Mouse (Mus musculus): ENCODE measurements around the gene Fam131b.

Fam131b gene

GRCm38 (mm10) chr6:42324482-42325267 lies at the start of gene Fam131b:
Fam131b (minus strand) TSS chr6:42324643.
- peak; percentile 51 for DNase-seq (ENCODE audit: low spot score)

- DNase-seq (ENCODE audit: low spot score): peak; percentile 41
These were observed 49.4 kb upstream of the Fam131b start for GRCm38 (mm10) chr6:42373669-42374430.

- peak; percentile 79 for DNase-seq (ENCODE audit: low spot score)
These were observed 48.5 kb upstream of the Fam131b start, which contains the start of gene Epha1 for GRCm38 (mm10) chr6:42372816-42373547. Epha1 (minus strand) TSS chr6:42373268.

- no peak for DNase-seq (ENCODE audit: low spot score)
These were observed 48.0 kb upstream of the Fam131b start for GRCm38 (mm10) chr6:42372421-42372815.

GRCm38 (mm10) chr6:42372001-42372400 lies 47.6 kb upstream of the Fam131b start:
- DNase-seq (ENCODE audit: low spot score): peak; percentile 43

- peak; percentile 49 for DNase-seq (ENCODE audit: low spot score)
These were observed 46.4 kb upstream of the Fam131b start for GRCm38 (mm10) chr6:42370630-42371363.

GRCm38 (mm10) chr6:42369870-42370269 lies 45.4 kb upstream of the Fam131b start:
- peak; percentile 30 for DNase-seq (ENCODE audit: low spot score)

GRCm38 (mm10) chr6:42365215-42365614 lies 40.8 kb upstream of the Fam131b start:
- no peak for DNase-seq (ENCODE audit: low spot score)

GRCm38 (mm10) chr6:42364607-42365006 lies 40.2 kb upstream of the Fam131b start:
- no peak for DNase-seq (ENCODE audit: low spot score)

- no peak for DNase-seq (ENCODE audit: low spot score)
These were observed 39.6 kb upstream of the Fam131b start for GRCm38 (mm10) chr6:42364066-42364465.

GRCm38 (mm10) chr6:42362974-42363373 lies 38.5 kb upstream of the Fam131b start:
- DNase-seq (ENCODE audit: low spot score): no peak

- no peak for DNase-seq (ENCODE audit: low spot score)
These were observed 38.1 kb upstream of the Fam131b start for GRCm38 (mm10) chr6:42362497-42362896.

- DNase-seq (ENCODE audit: low spot score): no peak
These were observed 37.6 kb upstream of the Fam131b start for GRCm38 (mm10) chr6:42362074-42362473.

GRCm38 (mm10) chr6:42361041-42361895 lies 36.8 kb upstream of the Fam131b start:
- DNase-seq (ENCODE audit: low spot score): no peak

GRCm38 (mm10) chr6:42360231-42360840 lies 35.9 kb upstream of the Fam131b start:
- DNase-seq (ENCODE audit: low spot score): no peak

GRCm38 (mm10) chr6:42359364-42360147 lies 35.1 kb upstream of the Fam131b start:
- DNase-seq (ENCODE audit: low spot score): no peak

GRCm38 (mm10) chr6:42358901-42359300 lies 34.5 kb upstream of the Fam131b start:
- no peak for DNase-seq (ENCODE audit: low spot score)

GRCm38 (mm10) chr6:42357901-42358300 lies 33.5 kb upstream of the Fam131b start:
- DNase-seq (ENCODE audit: low spot score): no peak

- no peak for DNase-seq (ENCODE audit: low spot score)
These were observed 32.5 kb upstream of the Fam131b start for GRCm38 (mm10) chr6:42356913-42357312.

All from testis, postnatal 10 days (tissue).